Mouse (Mus musculus): Measurements from ENCODE around the gene Rnf38. TPM values are rescaled to one million over a fixed set of nuclear protein-coding genes. Genes with fewer than 3 reads are reported as not detected.

Rnf38 gene
- polyA plus RNA-seq, 1 experiment from 2014 or later, result 47.8 TPM

DNA sequence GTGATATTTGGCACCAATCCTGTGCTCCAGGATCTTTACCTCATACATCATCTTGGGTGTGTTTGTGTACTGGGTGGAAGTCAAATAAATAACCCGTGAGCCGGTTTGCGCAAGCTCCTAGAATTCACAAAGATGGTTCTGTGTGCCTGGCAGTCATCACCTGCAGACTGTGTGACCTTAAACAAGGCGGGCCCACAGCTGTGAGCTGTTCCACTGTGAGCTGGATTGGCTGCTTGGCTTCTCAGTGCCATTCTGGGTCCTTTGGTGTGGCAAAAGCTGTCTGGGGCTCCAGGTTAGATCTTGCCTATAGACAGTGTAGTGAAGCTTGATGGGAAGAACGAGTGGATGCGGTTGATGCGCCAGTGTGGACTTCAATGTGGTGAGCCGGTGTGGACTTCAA is 130.0 kb downstream of the Rnf38 start:
- DNase-seq (ENCODE audit: low spot score), result no peak
- Histone ChIP-seq H3K27me3 (replicated peaks; ENCODE audit: control insufficient read depth, insufficient read depth, low read length) (no peaks in the 10 kb centered on the region), H3K9ac (ENCODE audit: low read length) (no peak overlapping the region), H3K4me3 (ENCODE audit: low read depth, low read length) (no peak overlapping the region), H3K36me3 (ENCODE audit: control insufficient read depth, insufficient read depth, low read length) (no peaks in the 10 kb centered on the region), H3K27ac (ENCODE audit: low read depth, low read length) (no peak overlapping the region), H3K9me3 (replicated peaks; ENCODE audit: control insufficient read depth, low read length) (no peaks in the 10 kb centered on the region), H3K4me2 (ENCODE audit: low read length) (no peak overlapping the region), H3K4me1 (ENCODE audit: control insufficient read depth, insufficient read depth, low read length) (peaks cover 4% of the 10 kb centered on the region; the same call in 1 of the 2 replicates)
- 91% methylated on average over 8 of the region's 8 CpGs for WGBS
- no peak for ATAC-seq

DNA sequence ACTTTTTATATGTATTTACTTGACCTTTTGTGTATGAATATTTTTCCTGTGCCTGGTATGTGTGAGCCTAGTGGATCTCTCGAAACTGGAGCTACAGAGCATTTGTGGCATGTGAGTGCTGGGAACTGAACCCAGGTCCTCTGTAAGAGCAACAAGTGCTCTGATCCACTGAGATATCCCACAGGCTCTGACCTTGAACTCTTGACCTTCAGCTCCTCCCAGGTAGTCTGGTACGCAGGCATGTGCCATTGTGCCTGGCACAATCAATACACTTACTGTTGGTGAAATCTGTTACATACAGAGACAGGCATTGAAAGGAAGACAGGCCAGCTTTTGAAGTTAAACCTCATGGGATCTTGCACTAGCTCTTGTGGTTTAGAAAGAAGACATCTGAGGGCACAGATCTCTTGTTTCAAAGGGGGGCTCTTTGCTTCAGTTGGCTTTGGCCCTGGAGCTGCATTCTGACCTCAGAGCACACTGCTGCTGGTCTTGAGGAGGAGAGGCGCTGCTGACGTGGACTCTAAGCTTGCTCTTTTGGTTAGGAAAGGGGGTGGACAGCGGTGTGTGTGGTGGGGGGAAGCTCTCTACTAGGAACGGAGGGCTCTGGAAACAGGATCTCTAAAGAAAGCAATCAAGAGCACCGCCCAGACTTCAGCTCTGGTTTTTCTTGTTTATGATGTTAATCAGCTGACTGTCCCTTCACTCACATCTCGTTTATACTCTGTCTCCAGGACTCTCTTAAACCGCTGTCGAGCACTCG is 135.8 kb downstream of the Rnf38 start:
- Histone ChIP-seq H3K4me2 (ENCODE audit: low read length) (no peak overlapping the region), H3K36me3 (ENCODE audit: control insufficient read depth, insufficient read depth, low read length) (no peaks in the 10 kb centered on the region), H3K27me3 (replicated peaks; ENCODE audit: control insufficient read depth, insufficient read depth, low read length) (no peaks in the 10 kb centered on the region), H3K4me1 (ENCODE audit: control insufficient read depth, insufficient read depth, low read length) (no peaks in the 10 kb centered on the region), H3K4me3 (ENCODE audit: low read depth, low read length) (no peak overlapping the region), H3K27ac (ENCODE audit: low read depth, low read length) (no peak overlapping the region), H3K9me3 (replicated peaks; ENCODE audit: control insufficient read depth, low read length) (no peaks in the 10 kb centered on the region), H3K9ac (ENCODE audit: low read length) (no peak overlapping the region)
- DNase-seq (ENCODE audit: low spot score) (no peak), ATAC-seq (no peak)
- 59% methylated on average over 11 of the region's 11 CpGs for whole genome bisulfite sequencing

DNA sequence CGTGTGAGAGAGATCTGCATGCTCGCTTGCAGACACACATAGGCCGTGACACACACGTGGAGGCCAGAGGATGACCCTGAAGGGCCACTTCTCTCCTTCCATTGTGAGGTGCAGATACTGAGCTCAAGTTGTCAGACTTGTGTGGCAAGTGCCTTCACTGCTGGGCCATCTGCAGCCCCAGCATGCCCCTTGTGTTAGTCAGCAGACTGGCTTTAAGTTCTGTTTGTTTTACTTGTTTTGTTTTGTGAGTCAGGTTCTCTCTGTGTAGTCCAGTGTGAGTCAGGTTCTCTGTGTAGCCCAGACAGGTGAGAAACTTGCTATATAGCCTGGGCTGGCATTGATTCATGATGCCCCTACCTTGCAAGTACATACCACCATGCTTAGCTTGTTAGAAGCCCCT is 139.1 kb downstream of the Rnf38 start:
- Histone ChIP-seq H3K4me3 (ENCODE audit: low read depth, low read length) (no peak overlapping the region), H3K36me3 (ENCODE audit: control insufficient read depth, insufficient read depth, low read length) (no peaks in the 10 kb centered on the region), H3K9me3 (replicated peaks; ENCODE audit: control insufficient read depth, low read length) (no peaks in the 10 kb centered on the region), H3K27ac (ENCODE audit: low read depth, low read length) (no peak overlapping the region), H3K27me3 (replicated peaks; ENCODE audit: control insufficient read depth, insufficient read depth, low read length) (no peaks in the 10 kb centered on the region), H3K4me2 (ENCODE audit: low read length) (no peak overlapping the region), H3K9ac (ENCODE audit: low read length) (no peak overlapping the region), H3K4me1 (ENCODE audit: control insufficient read depth, insufficient read depth, low read length) (no peaks in the 10 kb centered on the region)
- DNase-seq (ENCODE audit: low spot score) (no peak), ATAC-seq (no peak)
- WGBS, result 88% methylated on average over 4 of the region's 4 CpGs

DNA sequence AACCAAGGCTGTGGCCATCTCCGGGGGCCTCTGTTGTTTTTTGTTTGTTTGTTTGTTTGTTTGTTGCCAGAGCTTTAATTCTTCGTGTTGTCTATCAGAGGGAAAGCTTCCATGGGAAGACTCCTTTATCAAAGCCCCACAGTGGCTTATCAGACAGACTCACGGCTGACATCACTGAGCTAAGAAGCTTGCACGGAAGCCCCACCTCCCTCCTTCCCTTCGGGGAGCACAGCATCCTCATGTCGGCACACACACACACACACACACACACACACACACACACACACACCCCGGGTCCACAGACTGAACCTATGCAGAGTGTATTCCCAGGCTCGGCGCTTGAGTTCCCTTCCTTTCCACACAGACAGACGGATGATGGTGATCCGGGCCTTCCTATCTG is 141.2 kb downstream of the Rnf38 start:
- 84% methylated on average over 11 of the region's 11 CpGs for WGBS
- no peak for ATAC-seq
- H3K4me1 ChIP-seq (ENCODE audit: control insufficient read depth, insufficient read depth, low read length), result no peaks in the 10 kb centered on the region
- H3K27me3 ChIP-seq (replicated peaks; ENCODE audit: control insufficient read depth, insufficient read depth, low read length), result no peaks in the 10 kb centered on the region
- no peaks in the 10 kb centered on the region for H3K9me3 ChIP-seq (replicated peaks; ENCODE audit: control insufficient read depth, low read length)
- no peak overlapping the region for H3K9ac ChIP-seq (ENCODE audit: low read length)
- H3K36me3 ChIP-seq (ENCODE audit: control insufficient read depth, insufficient read depth, low read length), result no peaks in the 10 kb centered on the region
- H3K27ac ChIP-seq (ENCODE audit: low read depth, low read length), result no peak overlapping the region
- DNase-seq (ENCODE audit: low spot score), result no peak
- no peak overlapping the region for H3K4me3 ChIP-seq (ENCODE audit: low read depth, low read length)
- H3K4me2 ChIP-seq (ENCODE audit: low read length), result no peak overlapping the region

DNA sequence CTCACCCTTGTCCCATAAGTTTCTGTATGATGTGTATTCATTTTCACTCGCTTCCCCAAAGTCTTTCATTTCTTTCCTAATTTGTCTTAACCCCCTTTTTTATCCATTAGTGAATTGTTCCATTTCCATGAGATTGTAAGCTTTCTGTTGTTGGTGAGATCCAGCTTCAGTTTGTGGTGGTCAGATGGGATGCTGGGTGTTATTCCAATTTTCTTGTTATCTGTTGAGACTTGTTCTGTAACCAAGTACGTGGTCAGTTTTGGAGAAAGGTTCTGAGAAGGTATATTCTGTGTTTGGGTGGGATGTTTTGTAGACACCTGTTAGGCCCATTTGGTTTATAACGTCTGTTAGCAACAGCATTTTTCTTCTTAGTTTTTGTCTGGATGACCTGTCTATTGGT is 148.0 kb downstream of the Rnf38 start:
- no peaks in the 10 kb centered on the region for H3K9me3 ChIP-seq (replicated peaks; ENCODE audit: control insufficient read depth, low read length)
- H3K4me3 ChIP-seq (ENCODE audit: low read depth, low read length), result no peak overlapping the region
- no peaks in the 10 kb centered on the region for H3K27me3 ChIP-seq (replicated peaks; ENCODE audit: control insufficient read depth, insufficient read depth, low read length)
- ATAC-seq (no peak), DNase-seq (ENCODE audit: low spot score) (no peak)
- no peak overlapping the region for H3K27ac ChIP-seq (ENCODE audit: low read depth, low read length)
- H3K36me3 ChIP-seq (ENCODE audit: control insufficient read depth, insufficient read depth, low read length), result no peaks in the 10 kb centered on the region
- H3K4me2 ChIP-seq (ENCODE audit: low read length), result no peak overlapping the region
- WGBS, result 90% methylated on average over 3 of the region's 3 CpGs
- no peaks in the 10 kb centered on the region for H3K4me1 ChIP-seq (ENCODE audit: control insufficient read depth, insufficient read depth, low read length)
- H3K9ac ChIP-seq (ENCODE audit: low read length), result no peak overlapping the region

DNA sequence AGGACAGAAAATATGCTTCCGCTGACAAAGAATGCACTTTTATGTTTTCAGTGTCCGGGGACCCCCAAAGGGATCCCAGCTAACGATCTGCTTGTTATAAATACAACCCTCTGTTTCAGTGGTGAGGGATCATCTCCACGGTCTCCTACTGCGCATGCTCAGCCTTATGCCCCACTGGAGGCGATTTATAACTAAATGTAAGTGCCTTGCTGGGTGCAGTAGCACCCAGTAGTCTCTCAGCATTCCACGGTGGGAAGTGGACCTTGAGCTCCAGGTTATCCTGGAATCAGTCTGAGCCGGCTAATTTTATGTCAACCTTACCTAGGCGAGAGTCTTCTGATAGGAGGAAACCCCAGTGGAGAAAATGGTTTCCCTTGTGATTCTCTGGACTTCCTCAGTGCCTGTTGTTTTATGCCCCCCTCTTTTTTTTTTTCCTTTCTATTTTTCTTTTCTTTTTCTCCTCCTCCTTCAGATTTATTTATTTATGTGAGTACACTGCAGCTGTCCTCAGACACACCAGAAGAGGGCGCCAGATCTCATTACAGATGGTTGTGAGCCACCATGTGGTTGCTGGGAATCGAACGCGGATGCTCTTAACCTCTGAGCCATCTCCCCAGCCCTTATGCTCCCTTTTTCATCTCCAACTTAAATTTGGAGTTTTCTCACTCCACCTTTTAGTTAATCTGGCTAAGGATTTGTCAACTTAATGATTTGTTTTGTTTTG is 148.8 kb downstream of the Rnf38 start:
- DNase-seq (ENCODE audit: low spot score) (no peak), ATAC-seq (no peak)
- H3K27me3 ChIP-seq (replicated peaks; ENCODE audit: control insufficient read depth, insufficient read depth, low read length), result no peaks in the 10 kb centered on the region
- H3K4me1 ChIP-seq (ENCODE audit: control insufficient read depth, insufficient read depth, low read length), result no peaks in the 10 kb centered on the region
- H3K36me3 ChIP-seq (ENCODE audit: control insufficient read depth, insufficient read depth, low read length), result no peaks in the 10 kb centered on the region
- H3K9me3 ChIP-seq (replicated peaks; ENCODE audit: control insufficient read depth, low read length), result no peaks in the 10 kb centered on the region
- H3K9ac ChIP-seq (ENCODE audit: low read length), result no peak overlapping the region
- WGBS, result 73% methylated on average over 13 of the region's 13 CpGs
- no peak overlapping the region for H3K27ac ChIP-seq (ENCODE audit: low read depth, low read length)
- no peak overlapping the region for H3K4me3 ChIP-seq (ENCODE audit: low read depth, low read length)
- H3K4me2 ChIP-seq (ENCODE audit: low read length), result no peak overlapping the region

DNA sequence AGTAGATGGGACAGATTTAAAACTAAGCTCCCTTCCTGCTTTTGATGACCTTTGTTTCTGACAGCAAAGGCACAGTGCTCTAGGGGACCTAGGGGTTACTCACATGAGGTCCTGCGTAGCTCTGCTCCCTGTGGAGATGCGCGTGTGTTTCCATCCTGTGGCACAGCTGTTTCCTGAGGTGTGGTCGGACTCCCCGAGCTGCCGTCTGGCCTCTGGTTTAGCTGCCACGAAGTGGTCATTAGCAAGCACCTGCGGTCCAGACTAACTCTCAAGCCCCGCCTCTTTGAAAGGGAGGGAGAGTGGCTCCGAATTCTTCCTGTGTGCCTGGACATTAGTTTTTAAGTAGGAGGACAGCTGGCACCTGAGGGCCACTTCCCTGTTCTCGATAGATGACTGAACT is 149.6 kb downstream of the Rnf38 start, which contains the start of gene Gne:
Gene Gne (minus strand): TSS at position 233 of the 400 bp plus-strand sequence.
- Histone ChIP-seq H3K27me3 (replicated peaks; ENCODE audit: control insufficient read depth, insufficient read depth, low read length) (no peaks in the 10 kb centered on the region), H3K36me3 (ENCODE audit: control insufficient read depth, insufficient read depth, low read length) (no peaks in the 10 kb centered on the region), H3K27ac (ENCODE audit: low read depth, low read length) (no peak within 1 kb of the TSS), H3K4me1 (ENCODE audit: control insufficient read depth, insufficient read depth, low read length) (no peaks in the 10 kb centered on the region), H3K9me3 (replicated peaks; ENCODE audit: control insufficient read depth, low read length) (no peaks in the 10 kb centered on the region), H3K9ac (ENCODE audit: low read length) (no peak within 1 kb of the TSS), H3K4me2 (ENCODE audit: low read length) (no peak within 1 kb of the TSS), H3K4me3 (ENCODE audit: low read depth, low read length) (no peak within 1 kb of the TSS)
- DNase-seq (ENCODE audit: low spot score), result no peak
- WGBS, result 18% methylated on average over 11 of the region's 11 CpGs
- ATAC-seq, result no peak

DNA sequence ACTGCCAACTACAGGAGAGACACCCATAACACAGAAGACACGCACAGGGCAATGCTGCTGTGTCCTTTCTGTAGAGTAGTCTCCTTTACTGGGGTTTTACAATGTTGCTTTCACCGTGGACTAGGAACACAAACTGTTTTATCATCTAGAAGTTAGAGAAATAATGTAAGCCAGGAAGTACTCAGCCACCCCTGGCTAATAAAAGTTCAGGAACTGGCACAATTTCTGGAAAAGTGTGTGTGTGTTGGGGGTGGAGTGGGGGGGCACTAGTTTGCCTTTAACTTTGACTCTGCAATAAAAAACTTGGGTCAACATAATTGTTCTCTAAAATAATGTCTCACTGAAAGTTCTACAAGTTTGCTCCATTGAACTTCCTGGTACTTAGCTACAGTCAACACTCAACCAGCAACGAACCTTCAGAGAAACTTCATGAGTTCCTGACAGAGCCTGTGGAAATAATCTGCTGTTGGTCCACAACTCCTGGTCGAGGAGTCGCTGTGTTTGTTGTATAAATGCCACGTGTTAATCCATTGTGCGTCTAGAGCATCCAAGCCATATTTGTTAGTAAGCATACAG is 155.1 kb downstream of the Rnf38 start:
- Histone ChIP-seq H3K4me2 (ENCODE audit: low read length) (no peak overlapping the region), H3K9me3 (replicated peaks; ENCODE audit: control insufficient read depth, low read length) (no peaks in the 10 kb centered on the region), H3K36me3 (ENCODE audit: control insufficient read depth, insufficient read depth, low read length) (no peaks in the 10 kb centered on the region), H3K4me3 (ENCODE audit: low read depth, low read length) (no peak overlapping the region), H3K4me1 (ENCODE audit: control insufficient read depth, insufficient read depth, low read length) (no peaks in the 10 kb centered on the region), H3K27me3 (replicated peaks; ENCODE audit: control insufficient read depth, insufficient read depth, low read length) (no peaks in the 10 kb centered on the region), H3K27ac (ENCODE audit: low read depth, low read length) (no peak overlapping the region), H3K9ac (ENCODE audit: low read length) (no peak overlapping the region)
- DNase-seq (ENCODE audit: low spot score) (no peak), ATAC-seq (no peak)
- WGBS, result 90% methylated on average over 7 of the region's 7 CpGs

All from forebrain, embryonic 14.5 days (tissue).